Mouse (Mus musculus) lung, postnatal 0 days (tissue): ENCODE measurements around the gene Speg. TPM values are rescaled to one million over a fixed set of nuclear protein-coding genes. Genes with fewer than 3 reads are reported as not detected.

ENCODE experiments used
- ATAC-seq: fragments of 200-750 bp; cut with Nextera tagmentation; 2 replicates; pipeline ENCODE4 v1.8.0; 2017; ENCODE audit warnings: moderate library complexity
- DNase-seq: peaks from one replicate; pipeline ENCODE4 v3.0.0-alpha.2; 2016; ENCODE audit warnings: low spot score
- H3K27ac ChIP-seq: fragments of 300-500 bp; sonication (generic); 2 replicates; pipeline ENCODE4 v1.5.1; 2014; ENCODE audit warnings: antibody characterized with exemption, mild to moderate bottlenecking, low read length, mixed read lengths
- H3K27me3 ChIP-seq: fragments of 300-500 bp; sonication (generic); replicated peaks from 2 replicates; pipeline ENCODE4 v1.6.1; 2014; ENCODE audit warnings: low read length, mixed read lengths; ENCODE audit not compliant: insufficient read depth
- H3K36me3 ChIP-seq: fragments of 300-500 bp; sonication (generic); 2 replicates; pipeline ENCODE4 v1.6.1; 2014; ENCODE audit warnings: low read length, mixed read lengths; ENCODE audit not compliant: insufficient read depth
- H3K4me1 ChIP-seq: fragments of 300-500 bp; sonication (generic); 2 replicates; pipeline ENCODE4 v1.6.1; 2014; ENCODE audit warnings: antibody characterized with exemption, low read depth, low read length, mixed read lengths; ENCODE audit not compliant: insufficient read depth
- H3K4me2 ChIP-seq: fragments of 300-500 bp; sonication (generic); replicated peaks from 2 replicates; pipeline ENCODE4 v1.6.1; 2014; ENCODE audit warnings: low read depth, mild to moderate bottlenecking, low read length, moderate library complexity, mixed read lengths
- H3K4me3 ChIP-seq: fragments of 300-500 bp; sonication (generic); 2 replicates; pipeline ENCODE4 v1.5.1; 2014; ENCODE audit warnings: low read depth, low read length
- H3K9ac ChIP-seq: fragments of 300-500 bp; sonication (generic); replicated peaks from 2 replicates; pipeline ENCODE4 v1.6.1; 2014; ENCODE audit warnings: low read depth, mild to moderate bottlenecking
- H3K9me3 ChIP-seq: fragments of 300-500 bp; sonication (generic); 2 replicates; pipeline ENCODE4 v1.6.1; 2016; ENCODE audit warnings: low read length, mixed read lengths
- CTCF ChIP-seq: IDR thresholded peaks from 2 replicates; pipeline ENCODE4 v1.5.1; 2016; ENCODE audit warnings: antibody characterized with exemption, mild to moderate bottlenecking
- EP300 ChIP-seq: IDR thresholded peaks from 2 replicates; pipeline ENCODE4 v1.6.1; 2016; ENCODE audit warnings: antibody characterized with exemption, mild to moderate bottlenecking, control low read depth
- WGBS: fragments of 180-500 bp; shearing (Covaris S2); extraction: QIAGEN DNeasy Blood & Tissue Kit; methylation state at CpG from one replicate; pipeline ENCODE4 v1.1.7; 2014; 5-methylcytosine and 5-hydroxymethylcytosine counted together
- polyA plus RNA-seq: library from polyadenylated mRNA; unstranded; fragments of >200 nt; fragmentation: Nextera tagmentation; extraction: Ambion mirVana; gene quantifications from 2 replicates; pipeline ENCODE4 v1.2.1, GENCODE M21; 2015

The Speg gene
- polyA plus RNA-seq, 1 experiment from 2014 or later, result 15.4 TPM

GRCm38 (mm10) chr1:75449377-75450135 lies 74.5 kb downstream of the Speg start:
- 16% methylated on average over 8 of the region's 8 CpGs for WGBS
- no peak overlapping the region for H3K4me3 ChIP-seq
- ATAC-seq, result no peak
- no peak overlapping the region for H3K27ac ChIP-seq
- no peaks in the 10 kb centered on the region for H3K9me3 ChIP-seq
- TF ChIP-seq EP300 (no peak), CTCF (no peak)
- H3K4me1 ChIP-seq, result peaks cover 9% of the 10 kb centered on the region; the same call in 1 of the 2 replicates
- no peak for DNase-seq
- H3K9ac ChIP-seq, result no peak overlapping the region
- peaks cover 58% of the 10 kb centered on the region for H3K27me3 ChIP-seq
- no peak overlapping the region for H3K4me2 ChIP-seq
- no peaks in the 10 kb centered on the region for H3K36me3 ChIP-seq

GRCm38 (mm10) chr1:75450314-75451005 lies 75.4 kb downstream of the Speg start, which contains the start of gene Asic4:
Gene Asic4, plus strand, starts transcription at chr1:75450436.
- Histone ChIP-seq H3K4me3 (0 out of 2 replicates have a peak within 1 kb of the TSS, but pooled peaks have one; percentile 3), H3K4me2 (peak within 1 kb of the TSS; percentile 43), H3K4me1 (peaks cover 9% of the 10 kb centered on the region; the same call in 1 of the 2 replicates), H3K9me3 (no peaks in the 10 kb centered on the region), H3K27me3 (peaks cover 57% of the 10 kb centered on the region), H3K36me3 (no peaks in the 10 kb centered on the region), H3K9ac (no peak within 1 kb of the TSS), H3K27ac (no peak within 1 kb of the TSS)
- DNase-seq (no peak), ATAC-seq (no peak)
- WGBS, result 2% methylated on average over 34 of the region's 35 CpGs
- TF ChIP-seq EP300, result no peak
- no peak for TF ChIP-seq CTCF

- 57% methylated on average over 5 of the region's 5 CpGs for WGBS
- H3K4me1 ChIP-seq, result peaks cover 9% of the 10 kb centered on the region; the same call in 1 of the 2 replicates
Measured at GRCm38 (mm10) chr1:75451900-75452299, 76.8 kb downstream of the Speg start.

GRCm38 (mm10) chr1:75455433-75455832 lies 80.3 kb downstream of the Speg start:
- H3K4me1 ChIP-seq, result peaks cover 6% of the 10 kb centered on the region
- no peaks in the 10 kb centered on the region for H3K9me3 ChIP-seq
- no peak overlapping the region for H3K27ac ChIP-seq
- 68% methylated on average over 3 of the region's 3 CpGs for WGBS
- no peak overlapping the region for H3K4me2 ChIP-seq
- DNase-seq, result no peak
- no peak for TF ChIP-seq CTCF
- no peak for TF ChIP-seq EP300
- H3K27me3 ChIP-seq, result peaks cover 29% of the 10 kb centered on the region
- no peaks in the 10 kb centered on the region for H3K36me3 ChIP-seq
- ATAC-seq, result no peak
- H3K4me3 ChIP-seq, result no peak overlapping the region
- H3K9ac ChIP-seq, result no peak overlapping the region

More at GRCm38 (mm10) chr1:75451900-75452299, 76.8 kb downstream of the Speg start:
- Histone ChIP-seq H3K27ac (no peak overlapping the region), H3K4me3 (no peak overlapping the region), H3K4me2 (no peak overlapping the region), H3K9ac (no peak overlapping the region), H3K36me3 (no peaks in the 10 kb centered on the region), H3K9me3 (no peaks in the 10 kb centered on the region), H3K27me3 (peaks cover 55% of the 10 kb centered on the region)
- DNase-seq (no peak), ATAC-seq (no peak)
- TF ChIP-seq EP300 (no peak), CTCF (no peak)

- H3K27ac ChIP-seq, result no peak overlapping the region
- no peaks in the 10 kb centered on the region for H3K9me3 ChIP-seq
- ATAC-seq (no peak), DNase-seq (no peak)
- no peak overlapping the region for H3K4me3 ChIP-seq
- 38% methylated on average over 5 of the region's 5 CpGs for WGBS
- H3K27me3 ChIP-seq, result peaks cover 24% of the 10 kb centered on the region
- no peak overlapping the region for H3K4me2 ChIP-seq
- no peak for TF ChIP-seq EP300
- TF ChIP-seq CTCF, result no peak
- peaks cover 4% of the 10 kb centered on the region; the same call in 1 of the 2 replicates for H3K4me1 ChIP-seq
- no peaks in the 10 kb centered on the region for H3K36me3 ChIP-seq
- no peak overlapping the region for H3K9ac ChIP-seq
Measured at GRCm38 (mm10) chr1:75455948-75456347, 80.9 kb downstream of the Speg start.

GRCm38 (mm10) chr1:75456746-75457564 lies 81.9 kb downstream of the Speg start:
- DNase-seq (no peak), ATAC-seq (no peak)
- Histone ChIP-seq H3K4me3 (no peak overlapping the region), H3K27ac (no peak overlapping the region), H3K27me3 (peaks cover 19% of the 10 kb centered on the region; the same call in 1 of the 2 replicates), H3K9ac (no peak overlapping the region), H3K4me2 (no peak overlapping the region), H3K4me1 (peaks cover 4% of the 10 kb centered on the region; the same call in 1 of the 2 replicates), H3K9me3 (no peaks in the 10 kb centered on the region), H3K36me3 (no peaks in the 10 kb centered on the region)
- 16% methylated on average over 14 of the region's 14 CpGs for WGBS
- no peak for TF ChIP-seq EP300
- TF ChIP-seq CTCF, result peak; percentile 61
